Mouse (Mus musculus) limb, embryonic 13.5 days (tissue): ENCODE measurements around the gene Ubr4. TPM values are rescaled to one million over a fixed set of nuclear protein-coding genes. Genes with fewer than 3 reads are reported as not detected.
A peak's percentile ranks its signal among the peaks of the same experiment; 100 is the strongest.
"Not testable (repeated sequence)": the region's sequence is repeated elsewhere in the genome, so short reads cannot be mapped to it uniquely, and the experiment has no call there.

Source experiments
- ATAC-seq: fragments of 200-750 bp; cut with Nextera tagmentation; 2 replicates; pipeline ENCODE4 v1.8.0; 2017; ENCODE audit warnings: low read depth, moderate number of reproducible peaks, moderate TSS enrichment; ENCODE audit not compliant: low FRiP score
- H3K27ac ChIP-seq: fragments of 300-500 bp; sonication (generic); 2 replicates; pipeline ENCODE4 v1.5.1; 2015; ENCODE audit warnings: inconsistent platforms, mild to moderate bottlenecking, moderate library complexity
- H3K27me3 ChIP-seq: fragments of 300-500 bp; sonication (generic); 2 replicates; pipeline ENCODE4 v1.6.1; 2015; ENCODE audit warnings: mild to moderate bottlenecking, inconsistent platforms
- H3K36me3 ChIP-seq: fragments of 300-500 bp; sonication (generic); 2 replicates; pipeline ENCODE4 v1.6.1; 2015; ENCODE audit warnings: inconsistent platforms, mild to moderate bottlenecking, moderate library complexity
- H3K4me1 ChIP-seq: fragments of 300-500 bp; sonication (generic); 2 replicates; pipeline ENCODE4 v1.6.1; 2015; ENCODE audit warnings: inconsistent platforms
- H3K4me2 ChIP-seq: fragments of 300-500 bp; sonication (generic); replicated peaks from 2 replicates; pipeline ENCODE4 v1.6.1; 2015; ENCODE audit warnings: inconsistent platforms, mild to moderate bottlenecking, moderate library complexity
- H3K4me3 ChIP-seq: fragments of 300-500 bp; sonication (generic); 2 replicates; pipeline ENCODE4 v1.5.1; 2015; ENCODE audit warnings: moderate library complexity, mild to moderate bottlenecking, inconsistent platforms
- H3K9ac ChIP-seq: fragments of 300-500 bp; sonication (generic); 2 replicates; pipeline ENCODE4 v1.6.1; 2015; ENCODE audit warnings: mild to moderate bottlenecking, inconsistent platforms
- H3K9me3 ChIP-seq: fragments of 300-500 bp; sonication (generic); 2 replicates; pipeline ENCODE4 v1.6.1; 2016; ENCODE audit warnings: inconsistent platforms
- WGBS: fragments of 180-500 bp; shearing (Covaris S2); methylation state at CpG from one replicate; pipeline ENCODE4 v1.1.7; 2015; 5-methylcytosine and 5-hydroxymethylcytosine counted together
- polyA plus RNA-seq: library from polyadenylated mRNA; unstranded; fragments of >200 nt; fragmentation: Nextera tagmentation; extraction: Ambion mirVana; gene quantifications from 2 replicates; pipeline ENCODE4 v1.2.1, GENCODE M21; 2015

Gene Ubr4
- polyA plus RNA-seq, 1 experiment from 2014 or later = 78.3 TPM

- WGBS = 96% methylated on average over 3 of the region's 3 CpGs
- Histone ChIP-seq H3K4me3 (no peak overlapping the region), H3K4me1 (no peaks in the 10 kb centered on the region), H3K36me3 (peaks cover 97% of the 10 kb centered on the region), H3K9me3 (no peaks in the 10 kb centered on the region), H3K27ac (no peak overlapping the region), H3K4me2 (no peak overlapping the region), H3K9ac (no peak overlapping the region), H3K27me3 (no peaks in the 10 kb centered on the region)
- ATAC-seq = no peak
Measured at GRCm38 (mm10) chr4:139367336-139367735, 14.9 kb downstream of the Ubr4 start.

- Histone ChIP-seq H3K4me2 (no peak overlapping the region), H3K9ac (no peak overlapping the region), H3K4me3 (no peak overlapping the region), H3K4me1 (no peaks in the 10 kb centered on the region), H3K9me3 (no peaks in the 10 kb centered on the region), H3K36me3 (peaks cover 97% of the 10 kb centered on the region), H3K27me3 (no peaks in the 10 kb centered on the region), H3K27ac (no peak overlapping the region)
- no peak for ATAC-seq
- WGBS = 94% methylated on average over 5 of the region's 5 CpGs
Measured at GRCm38 (mm10) chr4:139368038-139368437, 15.6 kb downstream of the Ubr4 start.

- H3K9ac ChIP-seq = no peak overlapping the region
- H3K4me1 ChIP-seq = no peaks in the 10 kb centered on the region
- H3K36me3 ChIP-seq = peaks cover 97% of the 10 kb centered on the region
- no peak overlapping the region for H3K27ac ChIP-seq
- no peak overlapping the region for H3K4me3 ChIP-seq
- no peak overlapping the region for H3K4me2 ChIP-seq
- WGBS = 86% methylated on average over 4 of the region's 4 CpGs
- H3K27me3 ChIP-seq = no peaks in the 10 kb centered on the region
- no peak for ATAC-seq
- H3K9me3 ChIP-seq = no peaks in the 10 kb centered on the region
Measured at GRCm38 (mm10) chr4:139373130-139373529, 20.7 kb downstream of the Ubr4 start.

- H3K36me3 ChIP-seq = peaks cover 95% of the 10 kb centered on the region
- no peaks in the 10 kb centered on the region for H3K4me1 ChIP-seq
- no peak overlapping the region for H3K27ac ChIP-seq
- 88% methylated on average over 10 of the region's 10 CpGs for WGBS
- no peaks in the 10 kb centered on the region for H3K27me3 ChIP-seq
- H3K4me2 ChIP-seq = no peak overlapping the region
- ATAC-seq = no peak
- H3K9me3 ChIP-seq = no peaks in the 10 kb centered on the region
- H3K9ac ChIP-seq = no peak overlapping the region
- H3K4me3 ChIP-seq = no peak overlapping the region
Measured at GRCm38 (mm10) chr4:139373531-139373930, 21.1 kb downstream of the Ubr4 start.

GRCm38 (mm10) chr4:139379719-139380118 lies 27.3 kb downstream of the Ubr4 start:
- Histone ChIP-seq H3K4me2 (peak overlapping the region; percentile 71), H3K27me3 (no peaks in the 10 kb centered on the region), H3K9me3 (no peaks in the 10 kb centered on the region), H3K9ac (peak overlapping the region; percentile 90), H3K4me1 (peaks cover 20% of the 10 kb centered on the region), H3K36me3 (peaks cover 35% of the 10 kb centered on the region), H3K4me3 (peak overlapping the region; percentile 89), H3K27ac (peak overlapping the region; percentile 84)
- ATAC-seq = no peak
- WGBS = 12% methylated on average over 8 of the region's 8 CpGs

GRCm38 (mm10) chr4:139380207-139380748 lies 27.9 kb downstream of the Ubr4 start:
- Histone ChIP-seq H3K4me3 (peak overlapping the region; percentile 89), H3K27ac (peak overlapping the region; percentile 84), H3K27me3 (no peaks in the 10 kb centered on the region), H3K36me3 (peaks cover 29% of the 10 kb centered on the region), H3K9ac (peak overlapping the region; percentile 90), H3K4me2 (peak overlapping the region; percentile 96), H3K9me3 (no peaks in the 10 kb centered on the region), H3K4me1 (peaks cover 20% of the 10 kb centered on the region)
- ATAC-seq = peak; percentile 96
- under 1% methylated on average over 54 of the region's 54 CpGs for WGBS

- Histone ChIP-seq H3K27me3 (no peaks in the 10 kb centered on the region), H3K4me2 (peak overlapping the region; percentile 96), H3K9me3 (no peaks in the 10 kb centered on the region), H3K4me3 (peak overlapping the region; percentile 89), H3K27ac (peak overlapping the region; percentile 63), H3K36me3 (peaks cover 23% of the 10 kb centered on the region), H3K4me1 (peaks cover 20% of the 10 kb centered on the region), H3K9ac (peak overlapping the region; percentile 89)
- 2% methylated on average over 40 of the region's 44 CpGs for WGBS
- peak; percentile 66 for ATAC-seq
Measured at GRCm38 (mm10) chr4:139380775-139381451, 28.5 kb downstream of the Ubr4 start.

- Histone ChIP-seq H3K4me3 (peak overlapping the region; percentile 89), H3K4me2 (peak overlapping the region; percentile 96), H3K36me3 (peaks cover 18% of the 10 kb centered on the region), H3K4me1 (peaks cover 20% of the 10 kb centered on the region), H3K9me3 (no peaks in the 10 kb centered on the region), H3K27ac (no peak overlapping the region), H3K9ac (peak overlapping the region; percentile 89), H3K27me3 (no peaks in the 10 kb centered on the region)
- no peak for ATAC-seq
- 48% methylated on average over 4 of the region's 4 CpGs for WGBS
Measured at GRCm38 (mm10) chr4:139381452-139381845, 29.0 kb downstream of the Ubr4 start.

GRCm38 (mm10) chr4:139382231-139382630 lies 29.8 kb downstream of the Ubr4 start:
- no peak overlapping the region for H3K27ac ChIP-seq
- no peak for ATAC-seq
- peak overlapping the region; percentile 21; the same call in 1 of the 2 replicates for H3K4me3 ChIP-seq

GRCm38 (mm10) chr4:139385841-139386240 lies 33.4 kb downstream of the Ubr4 start:
- not testable (repeated sequence) for H3K9me3 ChIP-seq, H3K4me2 ChIP-seq, H3K27ac ChIP-seq, H3K4me3 ChIP-seq, H3K27me3 ChIP-seq, H3K9ac ChIP-seq, ATAC-seq
- H3K36me3 ChIP-seq = peaks cover 21% of the 10 kb centered on the region
- 92% methylated on average over 5 of the region's 5 CpGs for WGBS
- peaks cover 15% of the 10 kb centered on the region for H3K4me1 ChIP-seq

More at GRCm38 (mm10) chr4:139382231-139382630, 29.8 kb downstream of the Ubr4 start:
- WGBS = 86% methylated on average over 7 of the region's 7 CpGs
- peaks cover 20% of the 10 kb centered on the region for H3K4me1 ChIP-seq
- no peaks in the 10 kb centered on the region for H3K9me3 ChIP-seq
- H3K4me2 ChIP-seq = peak overlapping the region; percentile 96
- peaks cover 10% of the 10 kb centered on the region for H3K36me3 ChIP-seq
- no peaks in the 10 kb centered on the region for H3K27me3 ChIP-seq
- no peak overlapping the region for H3K9ac ChIP-seq

- Histone ChIP-seq H3K36me3 (peaks cover 32% of the 10 kb centered on the region), H3K9ac (no peak overlapping the region), H3K27me3 (no peaks in the 10 kb centered on the region), H3K27ac (no peak overlapping the region), H3K4me2 (no peak overlapping the region), H3K9me3 (no peaks in the 10 kb centered on the region), H3K4me3 (no peak overlapping the region), H3K4me1 (peaks cover 7% of the 10 kb centered on the region)
- 78% methylated on average over 6 of the region's 6 CpGs for WGBS
- no peak for ATAC-seq
Measured at GRCm38 (mm10) chr4:139386869-139387319, 34.5 kb downstream of the Ubr4 start.

GRCm38 (mm10) chr4:139389557-139389956 lies 37.1 kb downstream of the Ubr4 start:
- no peak for ATAC-seq
- WGBS = 88% methylated on average over 4 of the region's 4 CpGs
- Histone ChIP-seq H3K4me3 (no peak overlapping the region), H3K27me3 (no peaks in the 10 kb centered on the region), H3K4me2 (no peak overlapping the region), H3K4me1 (no peaks in the 10 kb centered on the region), H3K9me3 (no peaks in the 10 kb centered on the region), H3K27ac (no peak overlapping the region), H3K9ac (no peak overlapping the region), H3K36me3 (peaks cover 56% of the 10 kb centered on the region)
